Mouse (Mus musculus): ENCODE measurements at regions not wholly inside any gene's neighbourhood (a gene's known extent, or its start where the extent isn't known, plus 50 kb on each side); places are given as distances from the start of the nearest gene placed in this dataset.
"Not testable (repeated sequence)": the region's sequence is repeated elsewhere in the genome, so short reads cannot be mapped to it uniquely, and the experiment has no call there.

DNA sequence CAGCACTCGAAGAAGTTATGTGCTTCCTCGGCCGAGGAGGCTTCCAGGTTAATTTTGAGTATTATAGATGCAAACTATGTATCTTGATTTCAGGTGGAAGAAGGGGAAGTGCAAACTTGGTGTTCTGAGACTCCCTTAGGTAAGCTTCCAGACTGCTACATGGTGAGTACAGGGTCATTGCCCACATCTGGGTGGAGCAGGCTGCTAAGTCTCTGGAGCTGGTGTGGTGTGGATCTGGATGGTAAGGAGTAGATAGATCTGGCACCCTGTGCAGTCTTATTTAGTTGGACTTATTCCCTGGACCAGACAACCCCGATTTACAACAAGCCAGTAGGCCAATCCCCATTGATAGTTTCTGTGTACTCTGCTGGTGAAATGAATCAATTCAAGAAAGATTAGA, 53.9 kb upstream of the Zfp986 start:
- TF ChIP-seq CTCF (IDR thresholded peaks at IDR 0.05; ENCODE audit: low read depth, low read length); TAL1 (conservative IDR thresholded peaks at IDR 0.05; ENCODE audit: low read depth, low read length); GATA2 (IDR thresholded peaks at IDR 0.05; ENCODE audit: borderline replicate concordance, low read depth, low read length); POLR2AphosphoS5 (IDR thresholded peaks at IDR 0.05; ENCODE audit: insufficient replicate concordance, low read depth, low read length): not testable (repeated sequence)
